Mouse (Mus musculus) embryo, embryonic 10.5 days (tissue): ENCODE results near the gene Ptk6.
A peak's percentile ranks its signal among the peaks of the same experiment; 100 is the strongest.
"Not testable (repeated sequence)": the region's sequence is repeated elsewhere in the genome, so short reads cannot be mapped to it uniquely, and the experiment has no call there.

Source experiments
- DNase-seq: peaks from one replicate; pipeline ENCODE4 v3.0.0-alpha.2; 2015; ENCODE audit warnings: low spot score

Gene Ptk6

DNA sequence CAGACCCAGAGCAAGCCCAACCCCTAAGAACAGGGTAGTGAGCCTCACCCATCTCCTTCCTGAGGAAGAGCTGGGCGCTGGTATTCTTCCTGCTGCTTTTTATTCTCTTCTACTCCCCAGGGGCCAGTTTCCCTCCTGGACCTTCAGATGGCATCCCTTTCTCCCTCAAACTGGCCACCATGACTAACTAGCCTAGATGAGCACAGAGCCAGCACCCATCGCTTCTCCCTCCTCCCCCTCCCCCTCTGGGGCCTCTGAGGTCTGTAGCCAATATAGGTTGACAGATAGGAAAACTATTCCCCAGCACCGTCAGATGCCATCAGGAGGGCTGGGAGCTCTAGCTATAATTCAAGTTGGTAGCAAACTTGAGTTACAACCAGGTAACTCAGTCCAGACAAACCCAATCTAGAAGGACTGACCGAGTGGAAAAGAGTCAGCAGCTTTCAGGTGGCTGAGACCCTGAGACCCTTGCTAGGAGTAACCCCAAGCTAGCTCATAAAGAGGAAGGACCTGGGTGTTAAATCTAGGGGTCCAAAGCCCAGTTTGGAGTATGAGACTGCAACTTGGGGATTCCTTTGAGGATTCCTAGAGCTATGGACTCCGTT is 16.4 kb upstream of the Ptk6 start:
- DNase-seq, result no peak

- no peak for DNase-seq
Observed at GRCm38 (mm10) chr2:181216037-181216436, 13.4 kb upstream of the Ptk6 start.

DNA sequence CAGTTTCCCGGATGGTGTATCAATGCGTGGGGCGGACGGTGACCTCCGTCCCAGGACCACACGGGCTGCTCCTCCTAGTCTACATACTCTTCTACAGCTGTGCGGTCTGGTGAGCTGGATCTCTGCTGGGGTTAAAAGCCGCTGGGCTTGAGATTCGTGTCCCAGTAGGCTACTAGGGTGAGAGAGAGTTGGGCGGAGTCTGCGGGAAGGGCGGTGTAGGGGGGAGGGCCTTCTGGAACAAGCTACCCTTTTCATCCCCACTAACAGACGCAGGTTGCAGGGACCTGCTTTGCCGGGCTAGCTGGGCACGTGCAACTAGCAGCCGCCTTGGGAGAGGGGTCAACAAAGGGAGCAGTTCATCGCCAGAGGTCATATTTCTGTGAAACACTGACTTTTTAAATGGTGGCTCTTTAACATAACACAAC is 10.4 kb upstream of the Ptk6 start, which contains the start of gene Srms:
Gene Srms, minus strand, starts transcription at position 165 of the 425 bp plus-strand sequence.
- peak; percentile 61 for DNase-seq

DNA sequence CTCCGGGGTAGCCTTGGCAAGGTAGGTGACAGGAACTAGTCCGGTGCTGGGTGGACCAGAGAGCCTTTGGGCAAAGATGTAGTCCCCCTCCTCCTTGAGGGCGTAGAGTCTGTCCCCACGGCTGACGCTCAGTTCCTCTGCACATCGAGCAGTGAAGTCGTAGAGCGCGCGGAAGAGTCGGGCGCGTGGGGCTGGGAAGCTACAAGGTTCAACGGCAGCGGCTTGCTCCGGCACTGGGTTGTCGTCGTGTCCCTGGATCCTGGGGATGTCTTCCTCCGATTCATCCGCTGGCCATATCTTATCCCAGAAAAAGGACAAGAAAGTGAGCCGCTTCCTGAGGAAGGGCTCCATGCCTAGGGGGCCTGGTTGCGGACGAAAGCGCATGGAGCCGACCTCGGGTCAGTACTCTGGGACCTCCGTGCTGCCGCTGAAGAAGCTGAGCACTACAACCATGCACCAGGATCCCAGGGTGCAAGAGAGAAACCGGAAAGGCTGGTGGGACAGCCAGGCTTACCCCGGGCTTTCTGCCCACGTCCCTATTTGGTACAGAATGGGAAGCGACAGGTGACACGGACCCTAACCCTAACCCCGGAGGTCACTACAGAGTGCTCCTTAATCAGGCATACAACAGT is 9.9 kb upstream of the Ptk6 start:
- DNase-seq, result peak; percentile 32

- no peak for DNase-seq
Observed at GRCm38 (mm10) chr2:181206118-181206517, 3.5 kb upstream of the Ptk6 start.

GRCm38 (mm10) chr2:181205678-181206077 is 3.1 kb upstream of the Ptk6 start:
- DNase-seq, result no peak

DNA sequence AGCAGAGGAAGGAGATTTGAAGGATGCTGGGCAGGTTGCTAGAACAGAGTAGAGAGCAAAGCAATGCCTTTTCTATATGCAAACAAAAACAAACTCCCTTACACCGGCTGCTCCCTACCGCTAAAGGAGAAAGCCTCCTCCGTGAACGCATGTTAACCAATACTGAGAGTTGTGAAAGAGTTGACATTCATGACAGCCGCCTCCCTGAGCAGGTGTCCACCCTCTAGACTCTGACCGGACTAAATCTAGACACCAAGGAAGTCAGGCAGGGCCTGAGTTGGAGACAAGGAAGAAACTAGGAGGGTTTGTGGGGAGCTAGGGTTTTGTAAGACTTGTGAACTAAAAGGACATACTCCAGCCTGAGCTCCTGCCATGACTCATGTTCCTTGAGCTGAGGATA is 297 bp upstream of the Ptk6 start:
- DNase-seq, result no peak

DNA sequence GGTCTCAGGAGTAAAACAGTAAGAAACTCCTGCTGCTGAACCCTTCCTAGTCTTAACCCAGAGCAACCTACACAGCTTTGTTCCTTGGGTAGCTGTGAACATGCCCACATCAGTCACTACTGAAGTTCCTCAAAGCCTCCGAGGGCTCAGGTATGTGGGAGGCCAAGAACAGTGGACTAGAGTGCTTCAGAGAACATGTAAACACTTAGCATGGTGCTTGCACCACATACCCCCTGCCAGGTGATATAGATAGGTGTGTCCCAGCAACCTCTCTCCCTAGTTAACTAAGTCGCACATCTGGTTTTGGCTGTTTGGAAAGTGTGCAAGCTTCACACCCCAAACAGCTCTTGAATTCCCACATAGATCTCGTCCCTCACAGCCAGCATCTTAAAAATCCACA is 983 bp downstream of the Ptk6 start:
- DNase-seq, result no peak

DNA sequence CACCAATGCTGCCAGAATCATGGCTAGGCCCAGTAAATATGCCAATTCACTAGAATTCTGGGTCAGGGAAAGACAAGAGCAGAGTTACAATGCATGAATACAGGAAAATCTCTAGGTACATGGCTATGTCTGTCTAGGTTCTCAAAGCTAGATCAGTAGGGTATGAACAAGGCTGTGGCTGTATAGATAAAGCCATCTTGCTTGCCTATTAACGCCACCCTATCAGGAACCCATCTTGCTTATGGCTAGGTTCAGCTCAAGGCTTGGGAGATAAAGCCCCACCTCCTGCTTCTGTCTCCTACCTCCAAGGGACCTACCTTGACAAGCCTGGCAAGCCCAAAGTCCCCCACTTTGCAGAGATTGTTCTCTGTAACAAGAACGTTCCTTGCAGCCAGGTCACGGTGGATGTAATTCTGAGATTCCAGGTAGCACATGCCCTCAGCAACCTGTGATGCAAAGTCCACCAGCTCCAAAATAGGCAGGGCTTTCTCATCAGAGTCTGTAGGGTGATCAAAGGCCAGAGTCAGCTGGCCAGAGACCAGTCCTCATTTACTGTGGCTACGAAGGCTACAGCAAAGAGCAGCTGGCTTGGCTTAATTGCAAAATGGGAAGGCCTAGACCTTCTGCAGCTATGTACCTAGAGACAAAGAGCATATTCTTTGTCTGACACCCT is 5.8 kb downstream of the Ptk6 start:
- no peak for DNase-seq

GRCm38 (mm10) chr2:181193044-181193443 is 9.5 kb downstream of the Ptk6 start:
- no peak for DNase-seq

GRCm38 (mm10) chr2:181191936-181192335 is 10.7 kb downstream of the Ptk6 start:
- no peak for DNase-seq

DNA sequence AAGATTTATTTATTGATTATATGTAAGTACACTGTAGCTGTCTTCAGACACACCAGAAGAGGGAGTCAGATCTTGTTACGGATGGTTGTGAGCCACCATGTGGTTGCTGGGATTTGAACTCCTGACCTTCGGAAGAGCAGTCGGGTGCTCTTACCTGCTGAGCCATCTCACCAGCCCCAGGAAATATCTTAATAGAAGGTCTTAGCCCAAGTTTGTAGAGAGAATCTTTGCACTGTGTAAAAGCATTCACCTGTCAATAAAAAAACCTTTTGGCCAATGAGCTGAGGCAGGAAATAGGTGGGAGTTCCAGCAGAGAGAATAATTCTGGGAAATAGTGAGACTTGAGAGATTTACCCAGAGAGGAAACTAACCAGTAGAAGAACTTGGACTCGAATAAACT is 11.2 kb downstream of the Ptk6 start:
- not testable (repeated sequence) for DNase-seq

DNA sequence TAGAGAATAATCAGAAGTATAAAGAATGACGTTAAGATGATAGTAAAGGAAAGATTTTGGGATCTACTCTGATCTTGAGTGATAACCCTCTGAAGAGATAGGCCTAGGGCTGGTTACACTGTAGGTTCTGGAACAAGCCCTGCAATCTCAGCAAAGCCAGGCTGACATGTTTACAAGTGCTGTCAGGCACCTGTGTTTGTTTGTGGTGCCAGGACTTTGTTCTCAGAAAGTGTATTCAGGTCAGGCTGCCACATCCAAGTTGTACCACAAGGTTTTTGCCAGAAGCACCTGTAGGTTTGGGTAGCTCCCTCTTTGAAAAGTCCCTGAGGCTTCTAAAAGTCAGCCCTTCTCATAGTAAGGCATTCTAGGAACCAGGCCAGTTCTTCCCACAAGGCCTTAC is 13.3 kb downstream of the Ptk6 start:
- DNase-seq, result no peak

- DNase-seq, result peak; percentile 9
Observed at GRCm38 (mm10) chr2:181188681-181189080, 13.9 kb downstream of the Ptk6 start.

DNA sequence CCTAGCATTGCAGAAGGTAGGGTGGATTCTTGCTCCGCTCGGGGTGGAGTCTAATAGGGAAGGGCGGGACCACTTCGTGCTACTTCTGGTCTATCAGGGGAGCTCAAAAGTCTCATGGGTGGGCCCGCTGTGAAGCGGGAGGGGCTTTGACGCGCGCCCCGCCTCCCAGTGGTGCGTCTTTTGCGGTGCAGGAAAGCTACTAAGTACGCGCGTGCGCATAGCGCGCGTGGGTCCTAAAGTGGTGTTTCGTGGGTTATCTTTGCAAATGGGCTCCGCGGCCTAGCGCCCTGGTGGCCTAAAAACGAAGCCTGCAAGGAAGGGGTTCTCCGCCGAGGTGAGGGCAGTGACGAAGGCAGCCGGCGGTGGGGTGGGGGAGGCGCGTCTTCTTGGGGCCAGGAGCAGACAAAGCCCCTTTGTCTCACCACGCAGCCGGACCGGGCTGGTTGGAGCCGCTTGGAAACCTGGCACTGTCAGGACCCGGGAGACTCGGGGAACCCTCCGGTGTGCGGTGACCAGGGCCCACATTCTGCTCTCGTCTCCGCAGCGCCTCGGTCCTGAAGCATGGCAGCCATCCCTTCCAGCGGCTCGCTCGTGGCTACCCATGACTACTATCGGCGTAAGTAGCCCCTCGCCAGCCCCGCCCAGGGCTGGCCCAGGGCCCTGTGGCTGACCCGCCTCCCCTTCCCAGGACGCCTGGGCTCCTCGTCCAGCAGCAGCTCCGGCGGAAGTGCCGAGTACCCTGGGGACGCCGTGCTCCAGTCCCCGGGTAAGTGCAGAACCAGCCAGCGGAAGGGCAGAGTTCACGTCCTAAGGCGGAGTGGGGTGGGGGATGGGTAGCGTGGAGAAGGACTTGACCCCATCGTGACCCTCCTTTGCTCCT is 15.2 kb downstream of the Ptk6 start, which contains the start of gene Ppdpf:
Gene Ppdpf, plus strand, starts transcription at position 127 of the 880 bp plus-strand sequence.
- DNase-seq, result peak; percentile 94

DNA sequence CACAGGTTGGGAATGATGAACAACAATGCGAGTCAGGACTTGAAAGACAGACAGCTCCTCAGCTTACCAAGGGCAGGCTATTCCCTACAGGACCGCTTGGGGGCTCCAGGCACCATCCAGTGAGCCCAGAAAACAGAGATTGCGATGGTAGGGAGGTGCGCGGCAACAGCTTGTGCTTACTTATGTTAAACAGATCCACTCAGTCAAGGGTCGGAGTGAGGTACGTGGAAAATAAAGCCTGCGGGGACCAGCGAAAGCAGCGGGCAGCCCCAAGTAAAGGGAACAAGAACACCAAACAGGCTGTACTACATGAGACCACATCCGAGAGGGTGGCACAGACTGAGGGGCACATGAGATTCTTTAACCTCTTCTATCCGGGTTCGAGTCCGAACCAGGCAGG is 16.0 kb downstream of the Ptk6 start:
- DNase-seq, result peak; percentile 96

- DNase-seq, result no peak
Observed at GRCm38 (mm10) chr2:181180898-181181297, 21.7 kb downstream of the Ptk6 start.

DNA sequence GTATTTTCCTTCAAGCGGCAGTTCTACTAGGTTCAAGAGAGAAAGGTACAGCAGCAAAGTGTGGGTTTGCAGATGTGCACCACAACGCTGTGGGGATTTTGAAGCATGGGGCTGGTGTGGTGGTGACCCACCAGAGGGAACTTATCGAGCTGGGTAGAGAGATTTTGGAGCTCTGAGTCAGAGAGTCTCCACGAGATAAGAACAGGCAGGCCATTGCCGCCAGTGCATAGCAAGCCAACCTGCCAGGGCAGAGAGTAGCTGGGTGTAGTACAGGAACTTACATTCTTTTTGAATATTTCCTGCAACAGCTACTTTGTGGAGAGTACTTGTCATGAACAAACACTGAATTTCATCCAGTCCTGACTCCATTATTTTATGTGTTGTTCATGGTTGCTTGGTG is 24.1 kb downstream of the Ptk6 start:
- no peak for DNase-seq

GRCm38 (mm10) chr2:181178015-181178414 is 24.6 kb downstream of the Ptk6 start:
- no peak for DNase-seq

GRCm38 (mm10) chr2:181174646-181175045 is 27.9 kb downstream of the Ptk6 start:
- DNase-seq, result no peak

DNA sequence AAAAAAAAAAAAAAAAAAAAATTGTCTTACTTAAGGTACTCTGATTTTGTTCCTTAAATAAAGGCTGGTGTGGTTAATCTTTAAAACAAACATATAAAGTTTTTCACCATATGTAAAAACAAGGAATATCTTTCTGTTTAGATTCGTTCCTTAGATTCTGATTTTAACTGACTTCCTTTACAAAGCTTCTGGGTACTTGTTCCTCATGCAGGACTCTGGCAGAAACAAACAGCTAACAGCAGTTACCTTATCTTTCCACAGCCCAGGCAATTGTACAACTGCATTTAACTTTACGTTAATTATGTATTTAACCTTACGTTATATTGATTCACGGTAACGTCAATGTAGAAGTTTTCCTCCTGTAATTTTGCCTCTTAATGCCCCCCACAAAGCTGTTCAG is 36.1 kb downstream of the Ptk6 start:
- no peak for DNase-seq

GRCm38 (mm10) chr2:181160821-181161220 is 41.8 kb downstream of the Ptk6 start:
- DNase-seq, result no peak
